Mouse (Mus musculus): ENCODE results near the gene Sept12. TPM values are rescaled to one million over a fixed set of nuclear protein-coding genes. Genes with fewer than 3 reads are reported as not detected.

Sept12 gene
- polyA plus RNA-seq (2015; fragmentation: Nextera tagmentation; extraction: Ambion mirVana) = not detected in 2 replicates

- no peak for ATAC-seq (ENCODE audit: insufficient number of reproducible peaks, low FRiP score, low TSS enrichment, low read depth)
- Histone ChIP-seq H3K36me3 (no peaks in the 10 kb centered on the region), H3K27ac (no peak within 1 kb of the TSS), H3K9me3 (no peaks in the 10 kb centered on the region), H3K9ac (no peak within 1 kb of the TSS), H3K4me3 (no peak within 1 kb of the TSS), H3K4me2 (no peak within 1 kb of the TSS), H3K4me1 (0 out of 2 replicates have a peak, but pooled peaks cover 3% of the 10 kb centered on the region), H3K27me3 (no peaks in the 10 kb centered on the region)
- 21% methylated on average over 3 of the region's 3 CpGs for WGBS
Observed at GRCm38 (mm10) chr16:4997553-4997952, at the start of gene Sept12. Gene Sept12, minus strand, starts transcription at chr16:4997852.

GRCm38 (mm10) chr16:5045322-5045721 lies 47.7 kb upstream of the Sept12 start:
- Histone ChIP-seq H3K9ac (no peak overlapping the region), H3K27me3 (no peaks in the 10 kb centered on the region), H3K9me3 (no peaks in the 10 kb centered on the region), H3K4me2 (no peak overlapping the region), H3K4me1 (peaks cover 16% of the 10 kb centered on the region; the same call in 1 of the 2 replicates), H3K27ac (no peak overlapping the region), H3K4me3 (no peak overlapping the region), H3K36me3 (peaks cover 69% of the 10 kb centered on the region)
- ATAC-seq (ENCODE audit: insufficient number of reproducible peaks, low FRiP score, low TSS enrichment, low read depth) = no peak
- WGBS = 96% methylated on average over 3 of the region's 3 CpGs

- peaks cover 96% of the 10 kb centered on the region for H3K36me3 ChIP-seq
- no peak overlapping the region for H3K27ac ChIP-seq
- H3K4me1 ChIP-seq = no peaks in the 10 kb centered on the region
- 86% methylated on average over 5 of the region's 5 CpGs for WGBS
- no peak for ATAC-seq (ENCODE audit: insufficient number of reproducible peaks, low FRiP score, low TSS enrichment, low read depth)
- no peak overlapping the region for H3K4me3 ChIP-seq
- no peak overlapping the region for H3K4me2 ChIP-seq
- H3K9me3 ChIP-seq = no peaks in the 10 kb centered on the region
- H3K27me3 ChIP-seq = no peaks in the 10 kb centered on the region
- H3K9ac ChIP-seq = no peak overlapping the region
Observed at GRCm38 (mm10) chr16:5036649-5037234, 39.1 kb upstream of the Sept12 start.

- Histone ChIP-seq H3K9ac (no peak overlapping the region), H3K4me3 (no peak overlapping the region), H3K36me3 (peaks cover 96% of the 10 kb centered on the region), H3K27ac (no peak overlapping the region), H3K4me2 (no peak overlapping the region), H3K4me1 (no peaks in the 10 kb centered on the region), H3K27me3 (no peaks in the 10 kb centered on the region), H3K9me3 (no peaks in the 10 kb centered on the region)
- ATAC-seq (ENCODE audit: insufficient number of reproducible peaks, low FRiP score, low TSS enrichment, low read depth) = no peak
- 95% methylated on average over 3 of the region's 3 CpGs for WGBS
Observed at GRCm38 (mm10) chr16:5035591-5035990, 37.9 kb upstream of the Sept12 start.

- peaks cover 99% of the 10 kb centered on the region for H3K36me3 ChIP-seq
- H3K9me3 ChIP-seq = no peaks in the 10 kb centered on the region
- H3K4me3 ChIP-seq = no peak overlapping the region
- 66% methylated on average over 2 of the region's 2 CpGs for WGBS
- H3K9ac ChIP-seq = no peak overlapping the region
- no peak for ATAC-seq (ENCODE audit: insufficient number of reproducible peaks, low FRiP score, low TSS enrichment, low read depth)
- no peaks in the 10 kb centered on the region for H3K4me1 ChIP-seq
- no peaks in the 10 kb centered on the region for H3K27me3 ChIP-seq
- no peak overlapping the region for H3K4me2 ChIP-seq
- no peak overlapping the region for H3K27ac ChIP-seq
Observed at GRCm38 (mm10) chr16:5029847-5030246, 32.2 kb upstream of the Sept12 start.

- Histone ChIP-seq H3K27me3 (no peaks in the 10 kb centered on the region), H3K9me3 (no peaks in the 10 kb centered on the region), H3K4me3 (no peak overlapping the region), H3K9ac (no peak overlapping the region), H3K4me1 (no peaks in the 10 kb centered on the region), H3K4me2 (no peak overlapping the region), H3K36me3 (peaks cover 94% of the 10 kb centered on the region), H3K27ac (no peak overlapping the region)
- ATAC-seq (ENCODE audit: insufficient number of reproducible peaks, low FRiP score, low TSS enrichment, low read depth) = no peak
- 92% methylated on average over 3 of the region's 3 CpGs for WGBS
Observed at GRCm38 (mm10) chr16:5024021-5024420, 26.4 kb upstream of the Sept12 start.

GRCm38 (mm10) chr16:5014578-5014977 lies 16.9 kb upstream of the Sept12 start:
- WGBS = 83% methylated on average over 4 of the region's 4 CpGs
- no peaks in the 10 kb centered on the region for H3K9me3 ChIP-seq
- no peak overlapping the region for H3K4me3 ChIP-seq
- no peak overlapping the region for H3K9ac ChIP-seq
- peaks cover 55% of the 10 kb centered on the region for H3K36me3 ChIP-seq
- H3K4me1 ChIP-seq = peaks cover 8% of the 10 kb centered on the region
- H3K27me3 ChIP-seq = no peaks in the 10 kb centered on the region
- no peak overlapping the region for H3K27ac ChIP-seq
- ATAC-seq (ENCODE audit: insufficient number of reproducible peaks, low FRiP score, low TSS enrichment, low read depth) = no peak
- no peak overlapping the region for H3K4me2 ChIP-seq

- H3K4me2 ChIP-seq = peak within 1 kb of the TSS; percentile 89
- peak within 1 kb of the TSS; percentile 59 for H3K9ac ChIP-seq
- H3K4me3 ChIP-seq = peak within 1 kb of the TSS; percentile 74
- under 1% methylated on average over 63 of the region's 63 CpGs for WGBS
- 0 out of 2 replicates have a peak within 1 kb of the TSS, but pooled peaks have one; percentile 33 for H3K27ac ChIP-seq
- H3K9me3 ChIP-seq = no peaks in the 10 kb centered on the region
- H3K36me3 ChIP-seq = peaks cover 41% of the 10 kb centered on the region
- no peaks in the 10 kb centered on the region for H3K27me3 ChIP-seq
- H3K4me1 ChIP-seq = peaks cover 8% of the 10 kb centered on the region
- peak; percentile 95 for ATAC-seq (ENCODE audit: insufficient number of reproducible peaks, low FRiP score, low TSS enrichment, low read depth)
Observed at GRCm38 (mm10) chr16:5013054-5013838, 15.6 kb upstream of the Sept12 start, which contains the start of gene Rogdi. Gene Rogdi, minus strand, starts transcription at chr16:5013553.

- Histone ChIP-seq H3K9me3 (no peaks in the 10 kb centered on the region), H3K36me3 (peaks cover 32% of the 10 kb centered on the region), H3K27me3 (no peaks in the 10 kb centered on the region), H3K4me1 (peaks cover 8% of the 10 kb centered on the region), H3K4me2 (peak overlapping the region; percentile 89), H3K27ac (no peak overlapping the region), H3K9ac (peak overlapping the region; percentile 59; the same call in 1 of the 2 replicates), H3K4me3 (peak overlapping the region; percentile 74)
- ATAC-seq (ENCODE audit: insufficient number of reproducible peaks, low FRiP score, low TSS enrichment, low read depth) = no peak
- WGBS = 45% methylated on average over 13 of the region's 13 CpGs
Observed at GRCm38 (mm10) chr16:5012036-5013005, 14.7 kb upstream of the Sept12 start.

GRCm38 (mm10) chr16:5011285-5011684 lies 13.6 kb upstream of the Sept12 start:
- ATAC-seq (ENCODE audit: insufficient number of reproducible peaks, low FRiP score, low TSS enrichment, low read depth) = no peak
- Histone ChIP-seq H3K36me3 (peaks cover 22% of the 10 kb centered on the region), H3K4me2 (no peak overlapping the region), H3K9ac (no peak overlapping the region), H3K27me3 (no peaks in the 10 kb centered on the region), H3K4me3 (no peak overlapping the region), H3K9me3 (no peaks in the 10 kb centered on the region), H3K27ac (no peak overlapping the region), H3K4me1 (peaks cover 8% of the 10 kb centered on the region)
- WGBS = 81% methylated on average over 7 of the region's 7 CpGs

GRCm38 (mm10) chr16:5010371-5010935 lies 12.8 kb upstream of the Sept12 start:
- no peak for ATAC-seq (ENCODE audit: insufficient number of reproducible peaks, low FRiP score, low TSS enrichment, low read depth)
- H3K4me1 ChIP-seq = peaks cover 8% of the 10 kb centered on the region
- no peaks in the 10 kb centered on the region for H3K9me3 ChIP-seq
- H3K4me2 ChIP-seq = no peak overlapping the region
- H3K36me3 ChIP-seq = peaks cover 13% of the 10 kb centered on the region
- no peaks in the 10 kb centered on the region for H3K27me3 ChIP-seq
- WGBS = 85% methylated on average over 10 of the region's 10 CpGs
- H3K4me3 ChIP-seq = no peak overlapping the region
- H3K27ac ChIP-seq = no peak overlapping the region
- H3K9ac ChIP-seq = no peak overlapping the region

All from limb, embryonic 15.5 days (tissue).